Mouse (Mus musculus): ENCODE data around the gene Gm28729. TPM values are rescaled to one million over a fixed set of nuclear protein-coding genes. Genes with fewer than 3 reads are reported as not detected.
"Not testable (repeated sequence)": the region's sequence is repeated elsewhere in the genome, so short reads cannot be mapped to it uniquely, and the experiment has no call there.

Gm28729 gene
- polyA plus RNA-seq, 1 experiment from 2014 or later = not detected

DNA sequence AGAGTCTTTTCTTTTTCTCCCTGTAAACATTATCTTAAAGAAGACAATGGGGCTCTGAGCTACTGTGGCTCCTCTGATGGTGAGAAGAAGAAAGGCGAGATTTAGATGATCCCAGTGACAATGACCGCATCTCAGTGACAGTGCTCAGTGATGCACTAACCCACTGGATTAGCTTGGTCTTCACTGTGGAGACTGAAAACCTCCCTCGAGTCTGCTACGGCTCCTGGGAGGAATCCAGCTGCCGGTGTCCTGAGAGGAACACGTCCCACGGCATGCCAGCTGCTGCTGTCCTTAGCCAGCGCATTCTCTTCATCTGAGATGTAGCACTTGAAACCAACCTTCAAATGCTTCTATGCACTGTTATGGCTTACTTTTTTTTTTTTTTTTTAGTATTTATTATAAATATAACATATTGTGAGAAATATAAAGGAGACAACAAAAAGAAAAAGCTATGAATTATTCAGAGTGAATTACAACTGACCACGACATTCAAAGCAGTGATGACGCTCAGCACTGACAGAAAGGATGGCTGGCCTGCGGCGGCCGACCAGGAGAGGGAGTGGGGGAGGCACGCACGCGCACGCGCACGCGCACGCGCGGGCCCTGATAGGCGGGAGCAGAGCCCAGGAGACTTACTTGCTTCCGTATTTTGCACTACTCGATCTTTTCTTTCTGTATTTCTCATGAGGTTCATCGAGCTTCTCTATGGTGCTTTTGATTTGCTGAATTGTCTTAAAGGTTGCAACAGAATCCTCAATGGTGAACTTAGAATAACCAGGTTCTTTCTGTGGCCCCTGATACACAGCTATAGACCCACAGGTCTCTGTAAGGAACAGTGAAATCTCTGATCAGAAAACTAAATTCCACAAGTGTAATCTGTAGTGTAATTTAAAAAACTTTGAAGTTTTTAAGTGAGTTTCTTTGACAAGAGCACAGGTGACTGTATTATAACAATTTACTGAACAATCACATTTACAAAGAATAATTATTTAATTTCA is 18.9 kb upstream of the Gm28729 start:
- peak overlapping the region; percentile 19; the same call in 1 of the 2 replicates for H3K4me3 ChIP-seq (ENCODE audit: low read length)
- H3K27ac ChIP-seq (ENCODE audit: low read length) = no peak overlapping the region
- H3K9ac ChIP-seq (ENCODE audit: low read depth, low read length) = peak overlapping the region; percentile 19; the same call in 1 of the 2 replicates
- H3K36me3 ChIP-seq (ENCODE audit: control insufficient read depth, insufficient read depth, low read length) = peaks cover 8% of the 10 kb centered on the region; the same call in 1 of the 2 replicates
- H3K4me2 ChIP-seq (ENCODE audit: low read depth, low read length) = peak overlapping the region; percentile 42
- ATAC-seq = peak; percentile 78
- no peaks in the 10 kb centered on the region for H3K27me3 ChIP-seq (replicated peaks; ENCODE audit: control insufficient read depth, insufficient read depth, low read length)
- 42% methylated on average over 27 of the region's 27 CpGs for whole genome bisulfite sequencing
- H3K9me3 ChIP-seq (ENCODE audit: control insufficient read depth, low read length) = no peaks in the 10 kb centered on the region
- H3K4me1 ChIP-seq (ENCODE audit: control insufficient read depth, insufficient read depth, low read length) = no peaks in the 10 kb centered on the region

- Histone ChIP-seq H3K36me3 (ENCODE audit: control insufficient read depth, insufficient read depth, low read length) (peaks cover 4% of the 10 kb centered on the region; the same call in 1 of the 2 replicates), H3K9me3 (ENCODE audit: control insufficient read depth, low read length) (no peaks in the 10 kb centered on the region), H3K4me3 (ENCODE audit: low read length) (no peak overlapping the region), H3K27me3 (replicated peaks; ENCODE audit: control insufficient read depth, insufficient read depth, low read length) (no peaks in the 10 kb centered on the region), H3K4me1 (ENCODE audit: control insufficient read depth, insufficient read depth, low read length) (peaks cover 11% of the 10 kb centered on the region), H3K27ac (ENCODE audit: low read length) (no peak overlapping the region), H3K9ac (ENCODE audit: low read depth, low read length) (no peak overlapping the region), H3K4me2 (ENCODE audit: low read depth, low read length) (no peak overlapping the region)
- ATAC-seq = no peak
- WGBS = 55% methylated on average over 10 of the region's 10 CpGs
Observed at GRCm38 (mm10) chr9:96538916-96539315, 13.9 kb upstream of the Gm28729 start.

GRCm38 (mm10) chr9:96537615-96537919 is 12.5 kb upstream of the Gm28729 start:
- H3K4me2 ChIP-seq (ENCODE audit: low read depth, low read length) = peak overlapping the region; percentile 68; the same call in 1 of the 2 replicates
- H3K4me1 ChIP-seq (ENCODE audit: control insufficient read depth, insufficient read depth, low read length) = peaks cover 15% of the 10 kb centered on the region
- 93% methylated on average over 6 of the region's 6 CpGs for WGBS
- no peak overlapping the region for H3K4me3 ChIP-seq (ENCODE audit: low read length)
- no peak overlapping the region for H3K27ac ChIP-seq (ENCODE audit: low read length)
- H3K27me3 ChIP-seq (replicated peaks; ENCODE audit: control insufficient read depth, insufficient read depth, low read length) = no peaks in the 10 kb centered on the region
- H3K9ac ChIP-seq (ENCODE audit: low read depth, low read length) = 0 out of 2 replicates have a peak overlapping the region, but pooled peaks have one; percentile 83
- peaks cover 4% of the 10 kb centered on the region; the same call in 1 of the 2 replicates for H3K36me3 ChIP-seq (ENCODE audit: control insufficient read depth, insufficient read depth, low read length)
- ATAC-seq = no peak
- H3K9me3 ChIP-seq (ENCODE audit: control insufficient read depth, low read length) = no peaks in the 10 kb centered on the region

- H3K4me1 ChIP-seq (ENCODE audit: control insufficient read depth, insufficient read depth, low read length) = peaks cover 15% of the 10 kb centered on the region
- no peaks in the 10 kb centered on the region for H3K9me3 ChIP-seq (ENCODE audit: control insufficient read depth, low read length)
- peaks cover 4% of the 10 kb centered on the region; the same call in 1 of the 2 replicates for H3K36me3 ChIP-seq (ENCODE audit: control insufficient read depth, insufficient read depth, low read length)
- peak overlapping the region; percentile 59 for H3K4me3 ChIP-seq (ENCODE audit: low read length)
- peak; percentile 92 for ATAC-seq
- 22% methylated on average over 37 of the region's 37 CpGs for WGBS
- H3K27ac ChIP-seq (ENCODE audit: low read length) = peak overlapping the region; percentile 72; the same call in 1 of the 2 replicates
- peak overlapping the region; percentile 83 for H3K9ac ChIP-seq (ENCODE audit: low read depth, low read length)
- H3K27me3 ChIP-seq (replicated peaks; ENCODE audit: control insufficient read depth, insufficient read depth, low read length) = no peaks in the 10 kb centered on the region
- H3K4me2 ChIP-seq (ENCODE audit: low read depth, low read length) = peak overlapping the region; percentile 68
Observed at GRCm38 (mm10) chr9:96536895-96537614, 12.0 kb upstream of the Gm28729 start.

DNA sequence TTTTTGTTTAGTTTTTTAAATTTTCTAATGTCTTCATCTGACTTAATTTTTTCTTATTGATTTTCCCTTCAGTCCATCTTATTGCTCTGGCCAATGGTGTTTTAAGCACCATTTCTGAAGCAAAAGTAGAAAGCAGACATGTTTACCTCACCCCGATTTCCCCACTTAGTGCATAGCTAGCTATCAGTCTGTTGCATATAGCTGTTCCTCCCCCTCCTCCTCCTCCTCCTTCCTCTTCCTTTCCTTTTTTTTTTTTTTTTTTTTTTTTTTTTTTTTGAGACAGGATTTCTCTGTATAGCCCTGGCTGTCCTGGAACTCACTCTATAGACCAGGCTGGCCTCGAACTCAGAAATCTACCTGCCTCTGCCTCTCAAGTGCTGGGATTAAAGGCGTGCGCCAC is 11.0 kb upstream of the Gm28729 start:
- not testable (repeated sequence) for H3K27ac ChIP-seq (ENCODE audit: low read length); H3K4me3 ChIP-seq (ENCODE audit: low read length); H3K36me3 ChIP-seq (ENCODE audit: control insufficient read depth, insufficient read depth, low read length); H3K27me3 ChIP-seq (replicated peaks; ENCODE audit: control insufficient read depth, insufficient read depth, low read length); H3K4me2 ChIP-seq (ENCODE audit: low read depth, low read length); ATAC-seq; H3K9me3 ChIP-seq (ENCODE audit: control insufficient read depth, low read length); H3K9ac ChIP-seq (ENCODE audit: low read depth, low read length)
- 88% methylated on average over 4 of the region's 4 CpGs for WGBS
- peaks cover 15% of the 10 kb centered on the region for H3K4me1 ChIP-seq (ENCODE audit: control insufficient read depth, insufficient read depth, low read length)

DNA sequence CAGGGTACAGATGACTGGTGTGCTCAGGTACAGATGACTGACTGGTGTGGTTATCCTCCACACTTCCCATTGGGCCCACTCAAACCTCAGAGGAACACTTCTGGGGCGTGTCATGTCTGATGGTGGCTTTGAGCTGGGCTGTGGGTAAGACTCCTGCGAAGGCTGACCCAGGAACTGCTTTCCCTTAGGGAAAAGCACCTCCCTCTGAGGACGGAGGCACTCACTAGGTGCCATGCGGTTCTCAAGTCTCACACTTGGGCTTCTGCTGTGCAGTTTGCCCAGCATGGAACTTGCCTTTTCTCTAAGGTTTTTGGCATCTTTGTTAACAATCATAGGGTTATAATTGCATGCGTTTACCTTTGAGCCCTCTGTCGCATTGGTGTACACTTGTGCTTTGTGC is 10.4 kb upstream of the Gm28729 start:
- H3K9me3 ChIP-seq (ENCODE audit: control insufficient read depth, low read length) = no peaks in the 10 kb centered on the region
- peaks cover 22% of the 10 kb centered on the region for H3K4me1 ChIP-seq (ENCODE audit: control insufficient read depth, insufficient read depth, low read length)
- H3K4me3 ChIP-seq (ENCODE audit: low read length) = no peak overlapping the region
- no peaks in the 10 kb centered on the region for H3K27me3 ChIP-seq (replicated peaks; ENCODE audit: control insufficient read depth, insufficient read depth, low read length)
- H3K9ac ChIP-seq (ENCODE audit: low read depth, low read length) = no peak overlapping the region
- no peak overlapping the region for H3K4me2 ChIP-seq (ENCODE audit: low read depth, low read length)
- WGBS = 88% methylated on average over 6 of the region's 6 CpGs
- no peaks in the 10 kb centered on the region for H3K36me3 ChIP-seq (ENCODE audit: control insufficient read depth, insufficient read depth, low read length)
- no peak overlapping the region for H3K27ac ChIP-seq (ENCODE audit: low read length)
- ATAC-seq = no peak

GRCm38 (mm10) chr9:96534256-96534655 is 9.2 kb upstream of the Gm28729 start:
- no peak overlapping the region for H3K4me3 ChIP-seq (ENCODE audit: low read length)
- WGBS = 88% methylated on average over 4 of the region's 4 CpGs
- no peaks in the 10 kb centered on the region for H3K27me3 ChIP-seq (replicated peaks; ENCODE audit: control insufficient read depth, insufficient read depth, low read length)
- no peak for ATAC-seq
- no peak overlapping the region for H3K9ac ChIP-seq (ENCODE audit: low read depth, low read length)
- H3K36me3 ChIP-seq (ENCODE audit: control insufficient read depth, insufficient read depth, low read length) = no peaks in the 10 kb centered on the region
- H3K4me1 ChIP-seq (ENCODE audit: control insufficient read depth, insufficient read depth, low read length) = peaks cover 23% of the 10 kb centered on the region
- H3K9me3 ChIP-seq (ENCODE audit: control insufficient read depth, low read length) = no peaks in the 10 kb centered on the region
- no peak overlapping the region for H3K27ac ChIP-seq (ENCODE audit: low read length)
- no peak overlapping the region for H3K4me2 ChIP-seq (ENCODE audit: low read depth, low read length)

DNA sequence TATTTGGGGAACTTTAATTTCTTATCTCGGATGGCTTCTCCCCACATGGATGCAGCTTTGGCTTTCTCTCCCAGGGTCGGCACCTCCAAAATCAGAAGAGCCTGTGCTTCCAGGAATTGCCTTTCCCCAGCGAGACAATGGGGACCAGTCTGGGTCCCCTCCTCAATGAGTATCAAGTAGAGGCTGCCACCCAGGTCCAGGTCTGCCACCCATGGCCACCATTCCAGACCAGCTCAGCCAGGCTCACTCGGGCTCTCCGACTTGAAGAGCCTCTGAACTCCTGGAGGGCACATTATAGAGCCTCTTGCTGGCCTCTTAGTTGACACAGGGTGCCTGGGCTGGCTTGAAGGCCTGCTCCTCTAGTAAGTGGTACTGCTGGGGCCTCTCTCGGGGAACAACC is 8.4 kb upstream of the Gm28729 start:
- no peak overlapping the region for H3K9ac ChIP-seq (ENCODE audit: low read depth, low read length)
- no peak overlapping the region for H3K4me3 ChIP-seq (ENCODE audit: low read length)
- no peak for ATAC-seq
- no peak overlapping the region for H3K4me2 ChIP-seq (ENCODE audit: low read depth, low read length)
- no peaks in the 10 kb centered on the region for H3K36me3 ChIP-seq (ENCODE audit: control insufficient read depth, insufficient read depth, low read length)
- H3K9me3 ChIP-seq (ENCODE audit: control insufficient read depth, low read length) = no peaks in the 10 kb centered on the region
- H3K27ac ChIP-seq (ENCODE audit: low read length) = no peak overlapping the region
- no peaks in the 10 kb centered on the region for H3K27me3 ChIP-seq (replicated peaks; ENCODE audit: control insufficient read depth, insufficient read depth, low read length)
- WGBS = 66% methylated on average over 6 of the region's 6 CpGs
- peaks cover 23% of the 10 kb centered on the region for H3K4me1 ChIP-seq (ENCODE audit: control insufficient read depth, insufficient read depth, low read length)

DNA sequence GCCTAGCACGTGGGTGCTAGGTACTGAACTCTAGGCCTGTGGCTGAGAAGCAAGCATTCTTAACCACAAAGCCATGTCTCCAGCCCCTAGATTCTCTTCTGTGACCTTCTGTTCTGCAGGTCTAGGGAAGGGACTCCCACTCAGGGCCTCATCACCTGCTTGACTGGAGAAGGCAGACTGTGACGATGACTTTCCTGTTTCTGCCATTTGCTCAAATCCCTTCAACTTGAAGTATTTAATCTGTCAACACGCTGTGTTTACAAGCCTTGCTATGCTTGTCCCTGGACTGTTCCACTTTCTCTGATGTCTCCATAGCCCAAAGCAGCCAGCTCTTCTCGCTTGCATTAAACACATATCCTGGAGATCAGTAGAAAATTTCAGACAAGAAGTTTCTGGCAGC is 7.5 kb upstream of the Gm28729 start:
- WGBS = 63% methylated on average over 4 of the region's 4 CpGs
- no peak overlapping the region for H3K27ac ChIP-seq (ENCODE audit: low read length)
- H3K27me3 ChIP-seq (replicated peaks; ENCODE audit: control insufficient read depth, insufficient read depth, low read length) = no peaks in the 10 kb centered on the region
- H3K36me3 ChIP-seq (ENCODE audit: control insufficient read depth, insufficient read depth, low read length) = no peaks in the 10 kb centered on the region
- H3K9ac ChIP-seq (ENCODE audit: low read depth, low read length) = no peak overlapping the region
- peaks cover 23% of the 10 kb centered on the region for H3K4me1 ChIP-seq (ENCODE audit: control insufficient read depth, insufficient read depth, low read length)
- no peak overlapping the region for H3K4me3 ChIP-seq (ENCODE audit: low read length)
- ATAC-seq = no peak
- no peaks in the 10 kb centered on the region for H3K9me3 ChIP-seq (ENCODE audit: control insufficient read depth, low read length)
- H3K4me2 ChIP-seq (ENCODE audit: low read depth, low read length) = no peak overlapping the region
